Mouse (Mus musculus) cerebellum, adult 2 months (tissue): Measurements from ENCODE around the gene Trim65. TPM values are rescaled to one million over a fixed set of nuclear protein-coding genes. Genes with fewer than 3 reads are reported as not detected.

Experiments
- DNase-seq, 2 experiments: peaks; one replicate each; pipeline ENCODE4 v3.0.0; 2021
- H3K27ac ChIP-seq: fragments of 200-500 bp; 2 replicates; pipeline ENCODE4 v1.5.1; 2012; ENCODE audit warnings: low read length, control low read depth, inconsistent platforms; ENCODE audit not compliant: insufficient read depth
- H3K27me3 ChIP-seq: fragments of 200-500 bp; 2 replicates; pipeline ENCODE4 v1.6.1; 2012; ENCODE audit warnings: inconsistent platforms, mild to moderate bottlenecking, low read length, moderate library complexity; ENCODE audit not compliant: control insufficient read depth, insufficient read depth
- H3K4me1 ChIP-seq: fragments of 200-500 bp; 2 replicates; pipeline ENCODE4 v1.6.1; 2011; ENCODE audit warnings: low read length; ENCODE audit not compliant: control insufficient read depth, insufficient read depth
- H3K4me3 ChIP-seq: fragments of 200-500 bp; replicated peaks from 2 replicates; pipeline ENCODE3; 2011; ENCODE audit warnings: mild to moderate bottlenecking, low read depth, low read length, control low read depth; ENCODE audit not compliant: insufficient read depth
- CTCF ChIP-seq: fragments of 200-500 bp; IDR thresholded peaks from 2 replicates; pipeline ENCODE4 v1.5.1; 2011; ENCODE audit warnings: low read depth, mild to moderate bottlenecking, control low read depth, low read length, moderate library complexity, borderline replicate concordance; ENCODE audit not compliant: insufficient read depth
- POLR2A ChIP-seq: fragments of 200-500 bp; IDR thresholded peaks from 2 replicates; pipeline ENCODE4 v1.6.1; 2011; ENCODE audit warnings: low read length, control low read depth, borderline replicate concordance; ENCODE audit not compliant: insufficient read depth
- WGBS: fragments of 180-500 bp; shearing (Covaris S2); methylation state at CpG from one replicate; pipeline ENCODE4 v1.1.7; 2018; 5-methylcytosine and 5-hydroxymethylcytosine counted together
- polyA plus RNA-seq: library from polyadenylated mRNA; depleted of rRNA; stranded (reverse); fragments of >200 nt; gene quantifications from 2 replicates; pipeline ENCODE4 v1.2.3, GENCODE M21; 2012; rRNA removed

Trim65 gene
- polyA plus RNA-seq, 1 experiment: 7.9 TPM

DNA sequence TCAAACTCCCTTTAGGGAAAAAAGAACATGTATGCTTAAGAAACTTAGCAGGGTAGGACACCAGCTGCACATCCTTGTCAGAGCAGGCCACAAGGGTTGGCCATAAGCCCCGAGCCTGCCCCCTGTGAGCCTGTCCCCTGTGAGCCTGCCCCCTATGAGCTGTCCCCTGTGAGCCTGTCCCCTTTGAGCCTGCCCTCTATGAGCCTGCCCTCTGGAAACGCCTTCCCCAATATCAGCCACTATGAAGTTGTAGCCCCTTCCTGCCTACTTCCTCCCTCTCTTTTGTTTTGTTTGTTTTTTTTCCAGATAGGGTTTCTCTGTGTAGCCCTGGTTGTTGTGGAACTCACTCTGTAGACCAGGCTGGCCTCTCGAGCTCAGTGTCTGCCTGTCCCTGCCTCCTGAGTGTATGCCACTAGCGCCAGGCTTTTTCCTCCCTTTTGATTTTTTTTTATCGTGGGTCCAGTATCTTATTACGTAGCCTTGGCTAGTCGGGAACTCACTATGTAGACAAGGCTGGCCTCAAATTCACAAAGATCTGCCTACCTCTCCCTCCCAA is 56.4 kb downstream of the Trim65 start:
- H3K4me3 ChIP-seq: no peak overlapping the region
- peaks cover 37% of the 10 kb centered on the region for H3K4me1 ChIP-seq
- no peaks in the 10 kb centered on the region for H3K27me3 ChIP-seq
- TF ChIP-seq CTCF: no peak
- no peak for TF ChIP-seq POLR2A
- no peak overlapping the region for H3K27ac ChIP-seq
- no peak for DNase-seq
- WGBS: 81% methylated on average over 7 of the region's 7 CpGs

GRCm38 (mm10) chr11:116072608-116073007 is 58.3 kb downstream of the Trim65 start:
- Histone ChIP-seq H3K4me1 (peaks cover 24% of the 10 kb centered on the region), H3K27ac (no peak overlapping the region), H3K27me3 (no peaks in the 10 kb centered on the region), H3K4me3 (no peak overlapping the region)
- TF ChIP-seq POLR2A (no peak), CTCF (no peak)
- DNase-seq: no peak
- WGBS: 84% methylated on average over 3 of the region's 3 CpGs

Other genes starting within 250 kb of the Trim65 start
- gene Smim5, start 231.2 kb downstream of the Trim65 start, polyA plus RNA-seq: 1.3 and 1.7 TPM in 2 replicates
- 0.11 TPM in 1 of 2 replicates, not detected in the other for gene Smim6, start 219.1 kb downstream of the Trim65 start, polyA plus RNA-seq
- gene Sap30bp, start 197.8 kb downstream of the Trim65 start, polyA plus RNA-seq: 49.5 and 53.5 TPM in 2 replicates
- 24.7 and 28.5 TPM in 2 replicates for gene Recql5, start 197.7 kb downstream of the Trim65 start, polyA plus RNA-seq
- 21.6 and 28.6 TPM in 2 replicates for gene Itgb4, start 156.4 kb downstream of the Trim65 start, polyA plus RNA-seq
- 14.8 and 15.1 TPM in 2 replicates for gene Galk1, start 118.4 kb downstream of the Trim65 start, polyA plus RNA-seq
- 456 and 541 TPM in 2 replicates for gene H3f3b, start 103.2 kb downstream of the Trim65 start, polyA plus RNA-seq
- gene Unk, start 100.8 kb downstream of the Trim65 start, polyA plus RNA-seq: 48.1 and 49.1 TPM in 2 replicates
- gene Unc13d, start 53.2 kb downstream of the Trim65 start, polyA plus RNA-seq: 3.8 and 5.7 TPM in 2 replicates
- 509 and 539 TPM in 2 replicates for gene Wbp2, start 44.1 kb downstream of the Trim65 start, polyA plus RNA-seq
- gene Trim47, start 3.9 kb downstream of the Trim65 start, polyA plus RNA-seq: 4.1 TPM in 2 replicates
- 61.9 and 66.2 TPM in 2 replicates for gene Mrpl38, start 7.7 kb upstream of the Trim65 start, polyA plus RNA-seq
- gene Fbf1, start 37.0 kb upstream of the Trim65 start, polyA plus RNA-seq: 81.1 and 83.0 TPM in 2 replicates
- 55.2 and 56.8 TPM in 2 replicates for gene Ten1, start 67.7 kb upstream of the Trim65 start, polyA plus RNA-seq
- 107 and 115 TPM in 2 replicates for gene Acox1, start 67.9 kb upstream of the Trim65 start, polyA plus RNA-seq
- 1.2 and 1.6 TPM in 2 replicates for gene Evpl, start 106.9 kb upstream of the Trim65 start, polyA plus RNA-seq
- 76.4 and 79.2 TPM in 2 replicates for gene Srp68, start 143.1 kb upstream of the Trim65 start, polyA plus RNA-seq
- 0.05 TPM in 1 of 2 replicates, not detected in the other for gene Galr2, start 149.8 kb upstream of the Trim65 start, polyA plus RNA-seq
- gene Exoc7, start 176.1 kb upstream of the Trim65 start, polyA plus RNA-seq: 104 and 118 TPM in 2 replicates
- 13.9 and 15.7 TPM in 2 replicates for gene Foxj1, start 204.3 kb upstream of the Trim65 start, polyA plus RNA-seq